Mouse (Mus musculus) MEL (cell line): Measurements from ENCODE around the gene Gm11111.

Experiments
- CTCF ChIP-seq, 3 experiments: IDR thresholded peaks in 2 of 3; conservative IDR thresholded peaks in 1 of 3; 2 replicates each; pipeline ENCODE4 v1.5.1; 2011 to 2012; ENCODE audit warnings: low read length in 3 of 3, low read depth in 2 of 3, mild to moderate bottlenecking in 2 of 3, improper control_type of control experiment in 1 of 3, inconsistent platforms in 1 of 3, mixed read lengths in 1 of 3, moderate library complexity in 1 of 3; ENCODE audit not compliant: control insufficient read depth in 1 of 3, insufficient read depth in 1 of 3, poor library complexity in 1 of 3, severe bottlenecking in 1 of 3
- MAX ChIP-seq: IDR thresholded peaks from 2 replicates; pipeline ENCODE4 v1.6.1; 2011; ENCODE audit warnings: low read length, improper control_type of control experiment
- MXI1 ChIP-seq: IDR thresholded peaks from 2 replicates; pipeline ENCODE4 v1.6.1; 2011; ENCODE audit warnings: mild to moderate bottlenecking, low read depth, low read length, improper control_type of control experiment
- POLR2A ChIP-seq, 2 experiments: IDR thresholded peaks; 2 replicates each; pipeline ENCODE4 v1.6.1; 2011 to 2012; ENCODE audit warnings: low read length in 2 of 2, mild to moderate bottlenecking in 2 of 2, control low read depth in 1 of 2, improper control_type of control experiment in 1 of 2, low read depth in 1 of 2, moderate library complexity in 1 of 2; ENCODE audit not compliant: control insufficient read depth in 1 of 2, insufficient read depth in 1 of 2, poor library complexity in 1 of 2
- RCOR1 ChIP-seq: IDR thresholded peaks from 2 replicates; pipeline ENCODE4 v1.6.1; 2012; ENCODE audit warnings: low read depth, mild to moderate bottlenecking, inconsistent platforms, low read length, improper control_type of control experiment
- USF2 ChIP-seq, 2 experiments: IDR thresholded peaks; 2 replicates each; pipeline ENCODE4 v1.6.1; 2011 to 2012; ENCODE audit warnings: improper control_type of control experiment in 2 of 2, low read length in 2 of 2, borderline replicate concordance in 1 of 2, inconsistent platforms in 1 of 2, low read depth in 1 of 2, mild to moderate bottlenecking in 1 of 2; ENCODE audit not compliant: insufficient read depth in 1 of 2

GRCm38 (mm10) chr5:98541333-98541732 is 11.2 kb upstream of the Gm11111 start:
- no peak for TF ChIP-seq MXI1
- TF ChIP-seq MAX, result no peak
- TF ChIP-seq POLR2A (IDR thresholded peaks at IDR 0.05; ENCODE audit: control insufficient read depth in 1 of 2, insufficient read depth in 1 of 2, low read depth in 1 of 2, low read length in 2 of 2, poor library complexity in 1 of 2), result no peak
- TF ChIP-seq RCOR1, result no peak
- no peak for TF ChIP-seq CTCF (IDR thresholded peaks at IDR 0.05 in 2 of 3, conservative IDR thresholded peaks at IDR 0.05 in 1 of 3; ENCODE audit: control insufficient read depth in 1 of 3, insufficient read depth in 1 of 3, low read depth in 2 of 3, low read length in 3 of 3, poor library complexity in 1 of 3, severe bottlenecking in 1 of 3)
- no peak for TF ChIP-seq USF2 (IDR thresholded peaks at IDR 0.05; ENCODE audit: borderline replicate concordance in 1 of 2, insufficient read depth in 1 of 2, low read depth in 1 of 2, low read length in 2 of 2)
